Mouse (Mus musculus) limb, embryonic 12.5 days (tissue): ENCODE measurements around the gene Hes2. TPM values are rescaled to one million over a fixed set of nuclear protein-coding genes. Genes with fewer than 3 reads are reported as not detected.

ENCODE experiments used
- ATAC-seq: fragments of 200-750 bp; cut with Nextera tagmentation; 2 replicates; pipeline ENCODE4 v1.8.0; 2017; ENCODE audit warnings: low read depth, moderate TSS enrichment; ENCODE audit not compliant: insufficient number of reproducible peaks, insufficient read depth, low FRiP score, low TSS enrichment
- H3K27ac ChIP-seq: fragments of 300-500 bp; sonication (generic); 2 replicates; pipeline ENCODE4 v1.5.1; 2016; ENCODE audit warnings: mild to moderate bottlenecking, moderate library complexity
- H3K27me3 ChIP-seq: fragments of 300-500 bp; sonication (generic); 2 replicates; pipeline ENCODE4 v1.6.1; 2016; ENCODE audit warnings: mild to moderate bottlenecking, moderate library complexity
- H3K36me3 ChIP-seq: fragments of 300-500 bp; sonication (generic); 2 replicates; pipeline ENCODE4 v1.6.1; 2016; ENCODE audit warnings: mild to moderate bottlenecking, moderate library complexity
- H3K4me1 ChIP-seq: fragments of 300-500 bp; sonication (generic); replicated peaks from 2 replicates; pipeline ENCODE4 v1.6.1; 2016
- H3K4me2 ChIP-seq: fragments of 300-500 bp; sonication (generic); 2 replicates; pipeline ENCODE4 v1.6.1; 2016; ENCODE audit warnings: mild to moderate bottlenecking, moderate library complexity
- H3K4me3 ChIP-seq: fragments of 300-500 bp; sonication (generic); replicated peaks from 2 replicates; pipeline ENCODE4 v1.5.1; 2016; ENCODE audit warnings: mild to moderate bottlenecking
- H3K9ac ChIP-seq: fragments of 300-500 bp; sonication (generic); replicated peaks from 2 replicates; pipeline ENCODE4 v1.6.1; 2016; ENCODE audit warnings: mild to moderate bottlenecking, moderate library complexity
- H3K9me3 ChIP-seq: fragments of 300-500 bp; sonication (generic); 2 replicates; pipeline ENCODE4 v1.6.1; 2016; ENCODE audit warnings: mild to moderate bottlenecking, moderate library complexity
- WGBS: fragments of 180-500 bp; shearing (Covaris S2); methylation state at CpG from one replicate; pipeline ENCODE4 v1.1.7; 2016; 5-methylcytosine and 5-hydroxymethylcytosine counted together
- polyA plus RNA-seq: library from polyadenylated mRNA; unstranded; fragments of >200 nt; fragmentation: Nextera tagmentation; extraction: Ambion mirVana; gene quantifications from 2 replicates; pipeline ENCODE4 v1.2.1, GENCODE M21; 2016

Gene Hes2
- polyA plus RNA-seq, 1 experiment from 2014 or later = not detected

- ATAC-seq = no peak
- Histone ChIP-seq H3K4me2 (peak overlapping the region; percentile 97), H3K9ac (no peak overlapping the region), H3K4me3 (peak overlapping the region; percentile 64), H3K27ac (no peak overlapping the region), H3K36me3 (no peaks in the 10 kb centered on the region), H3K4me1 (peaks cover 17% of the 10 kb centered on the region), H3K27me3 (peaks cover 47% of the 10 kb centered on the region), H3K9me3 (no peaks in the 10 kb centered on the region)
- WGBS = 25% methylated on average over 16 of the region's 16 CpGs
These were observed 20.4 kb downstream of the Hes2 start for GRCm38 (mm10) chr4:152178916-152179705.

- no peak overlapping the region for H3K4me2 ChIP-seq
- H3K4me3 ChIP-seq = no peak overlapping the region
- ATAC-seq = no peak
- H3K27me3 ChIP-seq = peaks cover 38% of the 10 kb centered on the region
- peaks cover 19% of the 10 kb centered on the region for H3K4me1 ChIP-seq
- no peaks in the 10 kb centered on the region for H3K36me3 ChIP-seq
- H3K9me3 ChIP-seq = no peaks in the 10 kb centered on the region
- no peak overlapping the region for H3K9ac ChIP-seq
- no peak overlapping the region for H3K27ac ChIP-seq
- 81% methylated on average over 16 of the region's 16 CpGs for WGBS
These were observed 21.4 kb downstream of the Hes2 start for GRCm38 (mm10) chr4:152179946-152180660.

GRCm38 (mm10) chr4:152182205-152182604 lies 23.5 kb downstream of the Hes2 start:
- no peak for ATAC-seq
- no peak overlapping the region for H3K4me2 ChIP-seq
- H3K27ac ChIP-seq = no peak overlapping the region
- WGBS = 85% methylated on average over 10 of the region's 10 CpGs
- H3K4me1 ChIP-seq = peaks cover 40% of the 10 kb centered on the region
- H3K9ac ChIP-seq = no peak overlapping the region
- H3K36me3 ChIP-seq = no peaks in the 10 kb centered on the region
- H3K9me3 ChIP-seq = no peaks in the 10 kb centered on the region
- peaks cover 23% of the 10 kb centered on the region for H3K27me3 ChIP-seq
- H3K4me3 ChIP-seq = no peak overlapping the region

DNA sequence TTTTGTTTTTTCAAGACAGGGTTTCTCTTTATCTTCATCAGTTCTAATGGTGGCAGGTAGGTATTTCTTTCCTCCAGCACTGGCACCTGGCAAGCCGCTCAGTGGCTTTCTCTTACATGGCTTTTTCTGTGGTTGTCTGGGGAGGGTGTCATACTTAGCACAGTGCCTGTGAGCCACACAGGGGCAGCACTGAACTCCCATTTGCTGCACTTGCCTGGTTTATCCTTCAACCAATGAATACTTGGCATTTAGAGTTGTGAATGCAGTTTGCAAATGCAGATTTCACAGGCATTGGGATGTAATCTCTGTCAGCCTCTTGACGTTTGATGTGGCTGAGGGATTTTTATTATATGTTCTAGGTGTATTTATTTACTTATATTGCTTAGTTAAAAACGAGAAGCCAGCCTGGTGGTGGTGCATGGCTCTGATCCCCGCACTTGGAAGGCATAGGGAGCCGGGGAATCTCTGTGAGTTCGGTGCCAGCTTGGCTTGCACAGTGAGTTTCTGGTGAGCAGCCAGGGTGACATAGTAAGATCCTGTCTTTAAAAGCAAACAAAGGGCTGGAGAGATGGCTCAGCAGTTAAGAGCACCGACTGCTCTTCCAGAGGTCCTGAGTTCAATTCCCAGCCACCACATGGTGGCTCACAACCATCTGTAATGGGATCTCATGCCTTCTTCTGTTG lies 25.8 kb downstream of the Hes2 start:
- Histone ChIP-seq H3K4me3 (no peak overlapping the region), H3K36me3 (no peaks in the 10 kb centered on the region), H3K27ac (no peak overlapping the region), H3K4me1 (peaks cover 24% of the 10 kb centered on the region), H3K9me3 (no peaks in the 10 kb centered on the region), H3K4me2 (no peak overlapping the region), H3K27me3 (peaks cover 9% of the 10 kb centered on the region), H3K9ac (no peak overlapping the region)
- ATAC-seq = no peak
- 59% methylated on average over 7 of the region's 7 CpGs for WGBS

- Histone ChIP-seq H3K9ac (peak overlapping the region; percentile 57; the same call in 1 of the 2 replicates), H3K27me3 (peaks cover 2% of the 10 kb centered on the region; the same call in 1 of the 2 replicates), H3K4me1 (peaks cover 24% of the 10 kb centered on the region), H3K4me2 (peak overlapping the region; percentile 58), H3K27ac (peak overlapping the region; percentile 92), H3K4me3 (peak overlapping the region; percentile 27; the same call in 1 of the 2 replicates), H3K9me3 (no peaks in the 10 kb centered on the region), H3K36me3 (no peaks in the 10 kb centered on the region)
- peak; percentile 64 for ATAC-seq
- WGBS = 5% methylated on average over 3 of the region's 3 CpGs
These were observed 26.5 kb downstream of the Hes2 start for GRCm38 (mm10) chr4:152185137-152185509.

DNA sequence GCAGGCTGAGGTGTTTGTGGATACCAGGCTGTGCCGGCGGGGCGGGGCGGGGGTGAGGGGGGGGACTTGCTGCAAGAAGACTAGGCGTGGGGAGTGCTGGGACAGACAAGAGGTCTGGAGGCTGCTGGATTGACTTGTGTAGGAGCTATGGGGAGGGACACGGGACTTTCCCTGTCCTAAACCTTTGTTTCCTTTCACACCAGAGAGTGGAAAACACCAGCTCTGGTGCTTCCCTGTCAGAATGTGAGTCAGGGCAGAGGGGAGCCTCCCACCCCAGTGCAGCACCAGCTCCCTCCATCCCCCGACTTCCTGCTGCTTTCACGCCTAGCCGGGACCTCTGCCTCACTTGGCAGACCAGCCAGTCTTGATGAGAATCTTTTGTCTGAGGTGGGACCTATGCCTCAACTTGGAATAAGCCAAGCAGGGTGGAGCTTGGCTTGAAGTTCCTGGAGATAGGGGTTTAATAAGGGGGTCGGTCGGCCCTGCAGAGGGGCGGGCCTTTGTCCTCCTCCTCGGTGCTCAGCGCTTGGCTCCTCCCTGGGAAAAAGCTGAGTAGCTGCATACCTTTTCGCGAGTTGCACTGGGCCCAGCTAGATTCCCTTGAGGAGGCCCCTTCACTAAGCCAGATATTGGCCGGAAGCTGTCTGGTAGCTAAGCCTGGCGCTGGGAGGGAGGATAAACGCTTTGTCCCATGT lies 27.0 kb downstream of the Hes2 start:
- Histone ChIP-seq H3K27me3 (no peaks in the 10 kb centered on the region), H3K4me1 (peaks cover 24% of the 10 kb centered on the region), H3K9ac (peak overlapping the region; percentile 57), H3K4me3 (peak overlapping the region; percentile 27), H3K27ac (peak overlapping the region; percentile 92), H3K9me3 (no peaks in the 10 kb centered on the region), H3K4me2 (peak overlapping the region; percentile 58), H3K36me3 (no peaks in the 10 kb centered on the region)
- peak; percentile 67 for ATAC-seq
- 4% methylated on average over 19 of the region's 19 CpGs for whole genome bisulfite sequencing

DNA sequence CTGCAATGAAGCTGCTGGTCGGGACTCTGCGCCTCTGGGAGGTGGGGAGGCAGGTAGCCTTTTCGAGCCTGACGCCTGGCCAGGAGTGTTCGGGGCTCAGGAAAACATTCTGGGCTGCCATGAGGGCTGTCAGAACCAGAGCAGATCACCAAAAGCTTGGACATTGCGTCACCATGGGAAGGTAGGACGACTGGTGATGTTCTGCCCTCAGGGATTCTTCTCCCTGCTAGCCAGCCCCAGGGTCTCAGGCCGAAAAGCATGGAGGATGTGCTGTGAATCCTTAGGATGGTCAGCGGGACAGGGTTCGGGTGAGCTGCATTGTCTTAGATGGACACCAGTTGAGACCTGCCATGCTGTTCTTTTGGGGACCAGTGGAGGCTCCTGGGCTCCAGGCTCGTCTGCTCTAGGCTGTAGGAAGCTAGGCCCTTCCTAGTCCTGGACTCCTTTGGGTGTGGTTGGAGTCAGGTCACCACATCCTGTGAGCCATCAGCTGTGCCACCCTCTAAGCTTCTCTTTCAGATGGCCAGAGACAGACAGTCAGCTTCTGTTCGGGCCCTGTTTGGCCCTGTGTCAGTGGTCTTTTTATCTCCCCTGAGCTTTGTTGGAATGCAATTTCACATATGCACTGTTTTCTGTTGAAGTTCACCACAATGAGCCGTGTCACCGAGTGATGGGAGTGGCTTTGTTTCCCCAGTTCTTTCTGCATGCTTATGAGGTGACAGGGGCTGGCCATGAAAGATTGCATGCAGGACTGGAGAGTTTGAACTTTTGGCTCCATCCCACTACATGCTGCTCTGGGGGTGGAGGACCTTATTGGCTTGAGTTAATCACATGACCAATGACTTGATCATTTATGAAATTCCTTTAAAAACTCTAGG lies 27.8 kb downstream of the Hes2 start:
- Histone ChIP-seq H3K4me1 (peaks cover 24% of the 10 kb centered on the region), H3K9me3 (no peaks in the 10 kb centered on the region), H3K27ac (peak overlapping the region; percentile 92), H3K36me3 (no peaks in the 10 kb centered on the region), H3K9ac (peak overlapping the region; percentile 57), H3K27me3 (no peaks in the 10 kb centered on the region), H3K4me2 (peak overlapping the region; percentile 58), H3K4me3 (peak overlapping the region; percentile 27)
- no peak for ATAC-seq
- 45% methylated on average over 14 of the region's 14 CpGs for WGBS

DNA sequence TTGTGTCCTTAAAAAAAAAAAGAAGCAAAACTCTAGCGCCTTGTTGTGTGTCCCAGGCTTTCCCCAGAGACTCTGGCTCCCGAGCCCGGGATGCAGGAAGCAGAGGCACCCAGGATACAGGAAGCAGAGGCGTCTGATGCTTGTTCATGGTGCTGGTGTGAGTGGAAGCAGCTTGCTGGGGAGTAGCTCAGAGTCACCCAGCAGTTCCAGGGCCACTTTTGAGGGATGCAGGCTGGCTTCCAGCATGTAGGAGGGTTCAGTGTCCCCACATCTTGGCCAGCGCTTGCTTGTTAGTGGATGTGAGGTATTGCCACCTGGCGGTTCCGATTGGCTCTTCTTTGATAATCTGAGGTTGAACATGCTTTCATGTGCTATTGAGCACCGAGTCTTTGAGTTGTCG lies 28.5 kb downstream of the Hes2 start:
- Histone ChIP-seq H3K4me1 (peaks cover 24% of the 10 kb centered on the region), H3K36me3 (no peaks in the 10 kb centered on the region), H3K27me3 (no peaks in the 10 kb centered on the region), H3K4me3 (no peak overlapping the region), H3K4me2 (peak overlapping the region; percentile 58; the same call in 1 of the 2 replicates), H3K9me3 (no peaks in the 10 kb centered on the region), H3K9ac (no peak overlapping the region), H3K27ac (no peak overlapping the region)
- ATAC-seq = no peak
- 88% methylated on average over 9 of the region's 9 CpGs for WGBS

DNA sequence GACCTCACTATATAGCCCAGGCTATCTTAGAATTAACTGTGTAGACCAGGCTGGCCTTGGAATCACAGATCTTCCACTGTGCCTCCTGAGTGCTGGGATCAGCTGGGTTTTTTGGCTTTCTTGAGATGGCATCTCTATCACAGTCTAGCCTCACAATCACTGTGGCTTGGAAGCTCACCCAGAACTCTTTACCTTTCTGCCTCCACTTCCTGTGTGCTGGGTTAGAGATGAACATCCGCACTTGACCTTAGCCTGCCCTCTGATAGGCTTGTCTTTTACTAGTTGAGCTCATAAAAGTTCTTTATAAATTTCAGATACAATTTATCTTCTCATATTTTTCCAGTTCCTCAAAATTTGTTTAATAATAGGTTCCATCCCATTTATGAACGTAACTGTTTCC lies 30.0 kb downstream of the Hes2 start:
- Histone ChIP-seq H3K9ac (no peak overlapping the region), H3K36me3 (no peaks in the 10 kb centered on the region), H3K9me3 (no peaks in the 10 kb centered on the region), H3K27ac (no peak overlapping the region), H3K4me1 (peaks cover 24% of the 10 kb centered on the region), H3K4me3 (no peak overlapping the region), H3K4me2 (no peak overlapping the region), H3K27me3 (no peaks in the 10 kb centered on the region)
- ATAC-seq = no peak
- 96% methylated on average over 2 of the region's 2 CpGs for WGBS

DNA sequence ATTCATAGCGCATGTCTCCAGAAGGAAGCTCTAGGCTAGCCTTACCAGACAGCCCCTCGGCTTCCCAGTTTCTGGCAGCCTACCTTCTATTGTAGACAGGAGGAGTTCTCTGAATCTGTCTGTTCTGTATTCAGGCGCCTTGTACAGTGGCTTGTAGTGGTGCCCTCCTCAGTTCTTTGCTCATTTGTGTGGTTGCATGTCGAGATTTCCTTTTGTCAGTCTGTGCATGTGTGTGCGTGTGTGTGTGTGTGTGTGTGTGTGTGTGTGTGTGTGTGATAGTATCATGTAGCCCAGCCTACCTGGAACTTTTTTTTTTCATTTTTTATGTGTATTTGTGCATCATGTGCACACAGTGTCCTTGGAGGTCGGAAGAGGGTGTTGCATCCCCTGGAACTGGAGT lies 30.4 kb downstream of the Hes2 start:
- Histone ChIP-seq H3K9me3 (no peaks in the 10 kb centered on the region), H3K4me1 (peaks cover 24% of the 10 kb centered on the region)
- WGBS = 84% methylated on average over 6 of the region's 6 CpGs

More for the DNA sequence above, 30.4 kb downstream of the Hes2 start:
- no peak overlapping the region for H3K4me3 ChIP-seq
- no peak overlapping the region for H3K4me2 ChIP-seq
- H3K27me3 ChIP-seq = no peaks in the 10 kb centered on the region
- H3K9ac ChIP-seq = no peak overlapping the region
- no peaks in the 10 kb centered on the region for H3K36me3 ChIP-seq
- H3K27ac ChIP-seq = no peak overlapping the region
- ATAC-seq = no peak
